Mouse (Mus musculus) olfactory bulb, adult 2 months (tissue): ENCODE measurements around the gene Rnase12.

Experiments used
- CTCF ChIP-seq: fragments of 200-500 bp; IDR thresholded peaks from 2 replicates; pipeline ENCODE4 v1.5.1; 2012; ENCODE audit warnings: low read depth, mild to moderate bottlenecking, low read length, moderate library complexity; ENCODE audit not compliant: insufficient read depth
- POLR2A ChIP-seq: fragments of 200-500 bp; IDR thresholded peaks from 2 replicates; pipeline ENCODE4 v1.6.1; 2012; ENCODE audit warnings: mild to moderate bottlenecking, low read depth, low read length, moderate library complexity; ENCODE audit not compliant: insufficient read depth

GRCm38 (mm10) chr14:51007152-51007801 lies 50.2 kb downstream of the Rnase12 start, which contains the start of gene Rnase10:
- TF ChIP-seq POLR2A (no peak), CTCF (no peak)
